Mouse (Mus musculus) heart, embryonic 13.5 days (tissue): Measurements from ENCODE around the gene Man2a2. TPM values are rescaled to one million over a fixed set of nuclear protein-coding genes. Genes with fewer than 3 reads are reported as not detected.
"Not testable (repeated sequence)": the region's sequence is repeated elsewhere in the genome, so short reads cannot be mapped to it uniquely, and the experiment has no call there.

Experiments used
- ATAC-seq: fragments of 200-750 bp; cut with Nextera tagmentation; 2 replicates; pipeline ENCODE4 v1.8.0; 2017; ENCODE audit warnings: moderate TSS enrichment; ENCODE audit not compliant: insufficient number of reproducible peaks, low FRiP score, low TSS enrichment; ENCODE audit errors: extremely low read depth
- H3K27ac ChIP-seq: fragments of 300-500 bp; sonication (generic); replicated peaks from 2 replicates; pipeline ENCODE4 v1.5.1; 2015; ENCODE audit warnings: moderate library complexity, mild to moderate bottlenecking, inconsistent platforms
- H3K27me3 ChIP-seq: fragments of 300-500 bp; sonication (generic); replicated peaks from 2 replicates; pipeline ENCODE4 v1.6.1; 2015; ENCODE audit warnings: mild to moderate bottlenecking, inconsistent platforms
- H3K36me3 ChIP-seq: fragments of 300-500 bp; sonication (generic); 2 replicates; pipeline ENCODE4 v1.6.1; 2015; ENCODE audit warnings: mild to moderate bottlenecking, inconsistent platforms
- H3K4me1 ChIP-seq: fragments of 300-500 bp; sonication (generic); 2 replicates; pipeline ENCODE4 v1.6.1; 2015; ENCODE audit warnings: inconsistent platforms
- H3K4me2 ChIP-seq: fragments of 300-500 bp; sonication (generic); 2 replicates; pipeline ENCODE4 v1.6.1; 2015; ENCODE audit warnings: inconsistent platforms, mild to moderate bottlenecking, moderate library complexity
- H3K4me3 ChIP-seq: fragments of 300-500 bp; sonication (generic); 2 replicates; pipeline ENCODE4 v1.5.1; 2015; ENCODE audit warnings: moderate library complexity, mild to moderate bottlenecking, inconsistent platforms
- H3K9ac ChIP-seq: fragments of 300-500 bp; sonication (generic); 2 replicates; pipeline ENCODE4 v1.6.1; 2015; ENCODE audit warnings: inconsistent platforms, mild to moderate bottlenecking, moderate library complexity
- H3K9me3 ChIP-seq: fragments of 300-500 bp; sonication (generic); 2 replicates; pipeline ENCODE4 v1.6.1; 2016; ENCODE audit warnings: inconsistent platforms
- WGBS: fragments of 180-500 bp; shearing (Covaris S2); methylation state at CpG from one replicate; pipeline ENCODE4 v1.1.7; 2015; ENCODE audit warnings: mixed read lengths; 5-methylcytosine and 5-hydroxymethylcytosine counted together
- polyA plus RNA-seq: library from polyadenylated mRNA; unstranded; fragments of >200 nt; fragmentation: Nextera tagmentation; extraction: Ambion mirVana; gene quantifications from 2 replicates; pipeline ENCODE4 v1.2.1, GENCODE M21; 2015

The Man2a2 gene
- polyA plus RNA-seq, 1 experiment from 2014 or later = 19.3 TPM

- 67% methylated on average over 9 of the region's 9 CpGs for WGBS
- ATAC-seq = no peak
- Histone ChIP-seq H3K27me3 (no peaks in the 10 kb centered on the region), H3K27ac (no peak overlapping the region), H3K9ac (peak overlapping the region; percentile 63), H3K4me1 (peaks cover 45% of the 10 kb centered on the region), H3K4me2 (no peak overlapping the region), H3K9me3 (no peaks in the 10 kb centered on the region), H3K36me3 (peaks cover 45% of the 10 kb centered on the region), H3K4me3 (no peak overlapping the region)
Observed at GRCm38 (mm10) chr7:80398654-80399444, 27.7 kb upstream of the Man2a2 start.

DNA sequence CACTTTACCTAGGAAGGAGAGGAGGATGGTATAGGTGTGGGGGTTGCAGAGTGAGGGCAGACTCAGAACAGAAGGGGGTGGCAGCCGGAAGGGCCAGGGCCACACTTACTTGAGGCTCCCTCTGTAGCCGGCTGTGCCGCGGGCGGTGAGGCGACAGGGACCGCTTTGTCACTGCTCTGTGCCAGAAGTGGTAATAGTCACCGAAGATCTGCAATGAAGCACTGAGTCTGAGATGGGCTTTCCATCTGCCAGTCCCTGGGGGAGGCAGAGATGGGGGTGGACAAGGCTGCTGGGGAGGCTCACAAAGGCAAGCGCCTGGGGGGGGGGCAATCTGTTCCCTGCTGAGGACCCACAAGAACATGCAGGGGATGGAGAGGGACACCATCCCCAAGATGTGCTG lies 26.8 kb upstream of the Man2a2 start:
- no peak for ATAC-seq
- Histone ChIP-seq H3K9ac (no peak overlapping the region), H3K4me3 (no peak overlapping the region), H3K27ac (no peak overlapping the region), H3K4me1 (peaks cover 37% of the 10 kb centered on the region), H3K36me3 (peaks cover 54% of the 10 kb centered on the region), H3K27me3 (no peaks in the 10 kb centered on the region), H3K9me3 (no peaks in the 10 kb centered on the region), H3K4me2 (no peak overlapping the region)
- 85% methylated on average over 9 of the region's 9 CpGs for WGBS

DNA sequence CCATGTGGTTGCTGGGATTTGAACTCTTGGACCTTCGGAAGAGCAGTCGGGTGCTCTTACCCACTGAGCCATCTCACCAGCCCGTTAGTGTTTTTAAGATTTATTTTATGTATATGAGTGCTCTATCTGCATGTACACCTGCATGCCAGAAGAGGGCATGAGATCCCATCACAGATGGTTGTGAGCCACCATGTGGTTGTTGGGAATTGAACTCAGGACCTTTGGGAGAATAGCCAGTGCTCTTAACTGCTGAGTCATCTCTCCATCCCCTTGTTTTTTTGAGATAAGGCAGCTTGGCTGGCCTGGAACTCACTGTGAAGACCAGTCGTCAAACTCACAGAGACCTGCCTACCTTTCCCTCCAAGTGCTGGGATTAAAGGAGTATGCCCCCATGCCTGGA lies 25.3 kb upstream of the Man2a2 start:
- H3K4me3 ChIP-seq, H3K9ac ChIP-seq, H3K4me2 ChIP-seq, ATAC-seq, H3K27me3 ChIP-seq, H3K27ac ChIP-seq, H3K9me3 ChIP-seq: not testable (repeated sequence)
- Histone ChIP-seq H3K4me1 (peaks cover 33% of the 10 kb centered on the region), H3K36me3 (peaks cover 69% of the 10 kb centered on the region)
- WGBS = 72% methylated on average over 4 of the region's 4 CpGs

- H3K9me3 ChIP-seq = no peaks in the 10 kb centered on the region
- no peak overlapping the region for H3K4me3 ChIP-seq
- ATAC-seq = no peak
- H3K36me3 ChIP-seq = peaks cover 87% of the 10 kb centered on the region
- no peaks in the 10 kb centered on the region for H3K27me3 ChIP-seq
- no peak overlapping the region for H3K9ac ChIP-seq
- H3K4me2 ChIP-seq = no peak overlapping the region
- peaks cover 14% of the 10 kb centered on the region for H3K4me1 ChIP-seq
- whole genome bisulfite sequencing = 83% methylated on average over 4 of the region's 4 CpGs
- no peak overlapping the region for H3K27ac ChIP-seq
Observed at GRCm38 (mm10) chr7:80394600-80394999, 23.4 kb upstream of the Man2a2 start.

DNA sequence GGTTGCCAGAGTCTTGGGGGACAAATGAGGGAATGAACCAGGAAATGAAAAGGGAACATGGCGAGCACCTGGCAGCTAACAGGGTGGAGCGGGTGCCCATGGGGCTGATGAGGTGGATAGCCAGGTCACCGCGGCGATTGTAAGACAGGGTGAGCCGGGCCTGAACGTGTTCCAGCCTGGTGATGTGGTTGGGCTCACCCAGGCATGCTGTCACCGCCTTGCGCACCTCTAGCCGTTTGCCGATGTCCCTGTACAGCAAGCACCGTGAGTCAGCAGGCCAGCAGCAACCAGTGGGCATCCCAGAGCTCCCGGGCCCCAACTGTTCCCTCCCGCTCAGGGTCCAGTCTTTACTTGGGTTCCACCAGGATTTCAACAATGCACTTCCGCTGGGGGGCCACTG lies 20.9 kb upstream of the Man2a2 start:
- ATAC-seq = no peak
- Histone ChIP-seq H3K9me3 (no peaks in the 10 kb centered on the region), H3K27me3 (peaks cover 4% of the 10 kb centered on the region; the same call in 1 of the 2 replicates), H3K9ac (no peak overlapping the region), H3K27ac (no peak overlapping the region), H3K4me3 (no peak overlapping the region), H3K36me3 (peaks cover 76% of the 10 kb centered on the region), H3K4me1 (peaks cover 18% of the 10 kb centered on the region), H3K4me2 (no peak overlapping the region)
- WGBS = 87% methylated on average over 15 of the region's 15 CpGs

DNA sequence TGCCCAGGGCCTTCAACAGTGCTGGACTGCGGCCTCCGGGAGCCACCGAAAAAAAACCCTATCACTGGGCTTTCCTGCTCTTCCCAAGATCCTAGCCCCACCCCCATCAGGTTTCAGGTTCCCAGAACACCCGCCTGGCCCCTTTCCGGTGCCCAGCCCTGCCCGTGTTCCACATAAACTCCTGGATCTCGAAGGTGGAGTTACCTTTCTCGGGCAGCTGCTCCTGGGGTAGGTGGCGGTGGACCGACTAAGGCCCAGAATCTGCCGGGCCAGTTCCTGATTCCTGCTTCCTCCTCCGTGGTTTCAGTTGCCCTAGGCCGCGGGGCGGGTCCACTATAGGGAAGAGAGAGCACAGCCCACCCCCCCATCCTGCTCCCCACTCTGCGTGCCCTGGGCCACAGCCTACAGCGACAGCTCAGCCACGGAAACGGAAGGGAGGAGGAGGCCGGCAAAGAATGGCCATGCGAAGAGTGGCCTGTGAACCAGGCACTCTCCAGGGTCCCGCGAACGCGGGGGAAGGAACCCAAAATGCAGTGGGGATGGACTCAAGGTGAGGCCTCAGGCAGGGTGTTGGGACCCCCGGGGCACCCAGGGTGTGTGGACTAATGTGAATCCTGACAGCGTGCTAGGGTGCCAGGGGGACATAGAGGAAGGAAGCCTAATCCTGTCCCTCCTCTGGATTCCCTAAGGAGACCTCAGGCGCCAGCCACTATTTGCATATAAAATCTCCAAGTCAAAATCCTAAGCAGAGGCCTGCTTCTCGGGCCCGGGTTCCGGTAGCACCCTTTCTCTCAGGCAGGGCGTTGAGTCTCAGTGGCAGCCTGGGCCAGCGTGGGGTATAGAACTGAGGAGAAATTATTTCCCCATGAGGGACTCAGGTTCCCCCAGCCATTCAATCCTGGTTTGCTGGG lies 16.7 kb upstream of the Man2a2 start, which contains the start of gene Fes:
Fes (minus strand) TSS at position 314 of the 911 bp plus-strand sequence.
- Histone ChIP-seq H3K27ac (peak within 1 kb of the TSS; percentile 82), H3K27me3 (peaks cover 6% of the 10 kb centered on the region; the same call in 1 of the 2 replicates), H3K4me1 (peaks cover 27% of the 10 kb centered on the region), H3K4me2 (peak within 1 kb of the TSS; percentile 66), H3K9ac (peak within 1 kb of the TSS; percentile 83), H3K9me3 (no peaks in the 10 kb centered on the region), H3K4me3 (peak within 1 kb of the TSS; percentile 50), H3K36me3 (peaks cover 43% of the 10 kb centered on the region)
- ATAC-seq = no peak
- 11% methylated on average over 32 of the region's 33 CpGs for WGBS

DNA sequence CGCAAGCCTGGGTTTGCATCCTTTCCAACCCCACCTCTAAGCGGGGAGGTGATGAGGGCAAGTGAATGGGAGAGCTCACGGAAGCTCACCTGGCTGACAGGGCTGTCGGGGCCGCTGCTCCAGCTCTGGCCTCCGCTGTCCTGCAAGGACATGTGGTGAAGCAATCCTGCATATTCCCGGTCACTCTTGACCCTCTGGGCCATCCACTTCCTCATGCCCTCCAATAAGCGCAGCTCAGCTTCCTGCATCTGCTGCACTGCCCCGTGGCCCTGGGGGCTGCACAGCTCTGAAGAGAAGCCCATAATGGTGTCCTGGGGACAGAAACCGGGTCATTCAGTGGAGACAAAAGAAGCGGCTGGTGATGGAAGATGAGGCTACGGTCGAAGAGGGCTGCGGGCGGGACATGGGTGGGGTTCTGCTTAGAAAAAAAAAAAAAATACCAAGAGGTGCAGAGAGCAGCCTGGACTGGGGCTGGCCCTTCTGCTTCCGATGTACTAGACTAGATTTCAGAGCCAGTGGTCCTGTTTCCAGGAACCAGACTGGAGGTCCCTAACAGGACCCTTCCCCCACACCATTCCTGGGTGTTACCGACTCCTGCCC lies 16.0 kb upstream of the Man2a2 start:
- peak overlapping the region; percentile 50 for H3K4me3 ChIP-seq
- no peaks in the 10 kb centered on the region for H3K9me3 ChIP-seq
- peaks cover 6% of the 10 kb centered on the region; the same call in 1 of the 2 replicates for H3K27me3 ChIP-seq
- peaks cover 42% of the 10 kb centered on the region for H3K36me3 ChIP-seq
- H3K27ac ChIP-seq = peak overlapping the region; percentile 82
- H3K9ac ChIP-seq = peak overlapping the region; percentile 83
- ATAC-seq = no peak
- peaks cover 27% of the 10 kb centered on the region for H3K4me1 ChIP-seq
- 29% methylated on average over 17 of the region's 17 CpGs for WGBS
- peak overlapping the region; percentile 66 for H3K4me2 ChIP-seq

DNA sequence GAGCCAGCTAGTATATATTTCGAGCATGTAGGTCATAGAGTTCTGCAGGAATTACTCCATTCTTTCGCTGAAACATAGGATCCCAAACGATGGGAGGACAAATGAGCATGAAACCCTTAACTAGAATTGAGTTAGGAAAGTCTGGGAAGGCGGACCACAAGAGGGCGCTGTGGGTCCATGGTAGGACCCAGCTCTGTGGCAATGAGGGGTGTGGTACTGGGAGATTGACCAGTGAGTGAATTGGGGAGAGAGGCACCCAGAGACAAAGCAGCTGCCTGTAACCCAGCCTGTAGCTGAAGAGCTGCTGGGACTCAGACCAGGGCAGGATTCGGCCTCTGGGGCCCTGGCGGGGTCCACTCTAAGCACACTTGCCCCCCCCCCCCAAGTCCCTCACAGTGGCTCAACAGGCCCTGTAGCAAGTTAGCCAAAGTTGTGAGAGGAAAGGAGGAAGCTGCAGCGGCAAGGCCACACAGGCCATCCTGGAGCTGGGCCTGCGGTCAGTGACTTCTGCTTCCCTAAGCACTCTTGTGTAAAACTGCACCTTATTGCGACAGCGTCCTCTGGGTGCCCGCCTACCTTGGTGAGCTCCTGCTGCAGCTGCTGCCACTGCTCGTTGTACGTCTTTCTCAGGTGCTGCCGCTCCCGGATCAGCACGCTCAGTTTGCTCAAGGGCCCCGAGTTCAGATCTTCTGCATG lies 15.2 kb upstream of the Man2a2 start:
- peak overlapping the region; percentile 50 for H3K4me3 ChIP-seq
- peaks cover 27% of the 10 kb centered on the region for H3K4me1 ChIP-seq
- H3K27me3 ChIP-seq = peaks cover 6% of the 10 kb centered on the region; the same call in 1 of the 2 replicates
- WGBS = 28% methylated on average over 18 of the region's 18 CpGs
- peak overlapping the region; percentile 83 for H3K9ac ChIP-seq
- H3K9me3 ChIP-seq = no peaks in the 10 kb centered on the region
- H3K36me3 ChIP-seq = peaks cover 41% of the 10 kb centered on the region
- peak overlapping the region; percentile 66 for H3K4me2 ChIP-seq
- ATAC-seq = no peak
- peak overlapping the region; percentile 82 for H3K27ac ChIP-seq

GRCm38 (mm10) chr7:80382919-80383318 lies 11.7 kb upstream of the Man2a2 start:
- H3K4me2 ChIP-seq = no peak overlapping the region
- peaks cover 49% of the 10 kb centered on the region for H3K36me3 ChIP-seq
- H3K4me3 ChIP-seq = no peak overlapping the region
- WGBS = 72% methylated on average over 11 of the region's 11 CpGs
- H3K9me3 ChIP-seq = no peaks in the 10 kb centered on the region
- no peak for ATAC-seq
- peaks cover 17% of the 10 kb centered on the region for H3K4me1 ChIP-seq
- peaks cover 6% of the 10 kb centered on the region; the same call in 1 of the 2 replicates for H3K27me3 ChIP-seq
- no peak overlapping the region for H3K27ac ChIP-seq
- no peak overlapping the region for H3K9ac ChIP-seq

DNA sequence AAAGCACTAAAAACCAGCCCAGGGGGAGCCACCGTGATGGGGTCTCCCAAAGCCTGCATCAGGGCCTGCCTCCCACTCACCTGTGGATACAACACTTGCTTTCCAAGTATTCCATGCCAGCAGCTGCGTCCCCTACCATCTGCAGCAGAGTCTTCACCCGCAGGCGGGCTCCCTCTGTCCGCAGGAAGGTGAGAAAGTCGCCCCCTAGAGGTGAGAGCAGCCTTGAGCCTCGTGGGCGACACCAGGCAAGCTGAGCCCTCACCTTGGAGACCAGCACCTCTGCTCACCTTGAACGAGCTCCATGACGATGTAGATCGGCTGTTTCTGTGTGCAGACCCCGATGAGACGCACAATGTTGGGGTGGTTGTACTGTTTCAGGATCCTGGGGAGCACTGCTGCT lies 8.4 kb upstream of the Man2a2 start:
- Histone ChIP-seq H3K9me3 (no peaks in the 10 kb centered on the region), H3K4me2 (no peak overlapping the region), H3K4me1 (0 out of 2 replicates have a peak, but pooled peaks cover 3% of the 10 kb centered on the region), H3K27ac (no peak overlapping the region), H3K36me3 (peaks cover 49% of the 10 kb centered on the region), H3K27me3 (no peaks in the 10 kb centered on the region; the same call in 1 of the 2 replicates), H3K4me3 (no peak overlapping the region), H3K9ac (no peak overlapping the region)
- WGBS = 58% methylated on average over 13 of the region's 13 CpGs
- no peak for ATAC-seq
